Mouse (Mus musculus) liver, adult (tissue): ENCODE measurements around the gene Lhfpl4.

Source experiments
- GATA4 ChIP-seq: IDR thresholded peaks from 2 replicates; pipeline ENCODE4 v1.6.1; 2014; ENCODE audit warnings: mild to moderate bottlenecking, low read length; ENCODE audit not compliant: insufficient replicate concordance

Lhfpl4 gene

DNA sequence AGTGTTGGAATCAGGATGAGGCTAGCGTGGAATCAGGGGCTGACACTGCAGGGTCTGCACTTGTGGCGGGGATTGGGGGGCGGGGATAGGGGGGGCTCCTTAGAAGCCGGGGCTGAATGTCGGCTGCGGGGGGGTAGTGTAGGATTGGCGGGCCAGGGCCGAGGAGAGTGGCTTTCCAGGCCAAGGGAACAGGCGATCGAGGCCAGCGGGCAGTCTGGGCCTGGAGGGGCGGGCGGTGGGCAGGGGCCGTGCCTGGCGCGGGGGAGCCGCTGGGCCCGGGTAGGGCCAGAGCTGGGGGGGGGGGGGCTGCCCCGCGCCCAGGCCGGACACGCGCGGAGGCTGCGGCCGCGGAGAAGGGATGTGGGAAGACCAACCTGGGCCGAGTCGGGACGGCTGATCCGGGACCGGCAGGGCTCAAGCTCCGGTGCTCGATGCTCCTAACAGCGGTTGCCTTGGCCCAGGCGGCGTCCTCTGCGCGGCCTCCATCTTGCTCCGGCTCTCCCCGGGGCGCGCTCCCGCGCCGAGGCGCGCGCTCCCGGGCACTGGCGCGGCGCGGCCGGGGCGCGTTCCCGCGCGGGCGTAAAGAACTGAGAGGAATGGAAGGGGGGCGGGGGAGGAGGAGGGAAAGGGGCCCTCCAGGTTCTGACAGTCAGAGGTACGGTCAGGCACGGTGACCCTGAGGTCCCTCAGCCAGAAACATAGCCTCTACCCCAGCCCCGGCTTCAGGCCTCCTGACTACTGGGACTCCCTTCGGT is at the start of gene Lhfpl4:
Gene Lhfpl4 (minus strand): TSS at position 544 of the 755 bp plus-strand sequence.
- no peak for TF ChIP-seq GATA4

- TF ChIP-seq GATA4 = no peak
These were observed 47.6 kb upstream of the Lhfpl4 start for GRCm38 (mm10) chr6:113242753-113243152.

- no peak for TF ChIP-seq GATA4
These were observed 43.3 kb upstream of the Lhfpl4 start for GRCm38 (mm10) chr6:113238442-113238841.

GRCm38 (mm10) chr6:113237542-113238270 is 42.5 kb upstream of the Lhfpl4 start, which contains the start of gene Mtmr14:
Mtmr14 (plus strand) TSS chr6:113237843.
- TF ChIP-seq GATA4 = peak; percentile 73; the same call in 1 of the 2 replicates

GRCm38 (mm10) chr6:113235141-113235540 is 40.0 kb upstream of the Lhfpl4 start:
- no peak for TF ChIP-seq GATA4

DNA sequence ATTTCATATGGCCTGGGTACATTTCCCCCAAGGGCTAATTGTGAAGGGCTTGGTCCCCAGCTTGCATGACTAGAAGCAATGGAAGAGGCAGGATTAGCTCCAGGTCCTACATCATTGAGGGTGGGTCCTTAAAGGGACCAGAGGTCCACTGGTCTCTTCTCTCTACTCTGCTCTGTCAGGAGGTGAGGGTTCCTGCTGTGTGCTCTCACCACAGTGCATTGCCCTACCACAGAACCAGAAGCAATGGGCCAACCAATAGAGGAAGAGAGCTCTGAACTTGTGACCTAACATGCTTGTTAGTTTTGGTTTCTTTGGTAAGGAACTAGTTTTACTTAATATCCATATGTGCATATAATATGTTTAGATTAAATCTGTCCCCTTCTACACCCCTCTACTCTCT is 31.5 kb upstream of the Lhfpl4 start:
- TF ChIP-seq GATA4 = no peak

DNA sequence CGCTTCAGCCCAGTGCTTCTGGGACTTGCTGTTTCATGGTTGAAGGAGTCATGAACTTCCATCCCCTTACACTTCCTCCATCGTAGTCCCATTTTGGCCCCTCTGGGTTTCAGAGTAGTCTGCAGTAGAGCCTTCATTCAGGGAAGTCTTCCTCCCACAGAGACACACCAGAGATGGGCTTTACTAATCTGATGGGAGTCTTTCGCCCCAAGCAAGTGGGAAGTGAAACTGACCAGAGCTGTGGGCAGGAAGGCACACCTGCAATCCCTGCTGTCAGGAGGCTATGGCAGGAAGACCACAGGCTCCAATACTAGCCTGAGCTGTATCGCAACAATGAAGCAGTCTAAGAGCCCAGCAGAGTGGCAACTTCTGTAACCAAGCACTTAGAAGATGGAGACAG is 30.6 kb upstream of the Lhfpl4 start:
- TF ChIP-seq GATA4 = no peak

DNA sequence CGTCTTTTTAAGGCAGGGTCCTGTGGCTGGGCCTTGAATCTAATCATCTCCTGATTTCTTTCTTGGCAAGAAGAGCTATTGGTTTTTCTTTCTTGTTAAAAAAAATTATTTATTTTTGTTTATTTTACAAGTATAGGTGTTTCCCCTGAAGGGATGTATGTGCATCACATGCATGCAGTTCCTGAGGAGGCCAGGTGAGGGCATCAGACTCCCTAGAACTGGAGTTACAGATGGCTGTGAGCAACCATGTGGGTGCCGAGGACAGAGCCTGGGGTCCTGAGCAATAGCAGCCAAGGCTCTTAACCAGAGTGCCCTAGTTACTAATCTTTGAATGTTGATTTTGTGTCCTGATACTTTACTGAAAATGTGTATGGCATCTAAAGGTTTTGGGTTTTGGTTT is 21.1 kb upstream of the Lhfpl4 start:
- no peak for TF ChIP-seq GATA4

- no peak for TF ChIP-seq GATA4
These were observed 410 bp upstream of the Lhfpl4 start for GRCm38 (mm10) chr6:113195596-113195992.

- TF ChIP-seq GATA4 = no peak
These were observed 705 bp downstream of the Lhfpl4 start for GRCm38 (mm10) chr6:113194517-113194840.

DNA sequence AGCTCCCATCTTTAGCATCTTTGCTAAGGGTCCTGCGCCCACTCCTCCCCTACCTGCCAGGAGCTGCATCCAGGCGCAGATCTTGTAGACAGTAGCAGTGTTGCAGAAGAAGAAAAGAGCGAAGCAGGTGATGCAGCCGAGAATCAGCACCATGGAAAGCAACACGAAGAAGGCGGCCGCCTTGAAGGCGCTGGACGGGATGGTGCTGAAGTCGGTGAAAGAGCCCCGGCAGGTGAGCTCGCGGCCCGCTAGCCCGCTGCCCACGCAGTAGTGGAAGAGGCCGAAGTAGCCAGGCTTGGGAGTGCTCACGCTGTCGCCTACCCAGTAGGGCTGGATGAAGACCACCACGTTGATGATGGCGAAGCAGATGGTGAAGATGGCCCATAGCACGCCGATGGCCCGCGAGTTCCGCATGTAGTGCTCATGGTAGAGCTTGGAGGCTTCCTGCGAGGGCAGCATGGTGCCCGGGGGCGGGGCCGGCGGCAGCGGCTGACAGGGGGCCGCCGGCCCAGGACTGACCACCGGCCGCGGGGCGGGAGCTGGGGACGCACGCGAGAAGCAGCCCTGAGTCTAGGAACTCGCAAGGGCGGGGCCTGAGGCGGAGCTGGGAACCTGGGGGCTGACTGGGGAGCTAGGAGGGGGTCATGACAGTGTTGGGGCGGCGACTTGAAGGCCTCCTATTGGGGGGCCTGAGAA is 1.3 kb downstream of the Lhfpl4 start:
- TF ChIP-seq GATA4 = no peak

- TF ChIP-seq GATA4 = no peak
These were observed 10.2 kb downstream of the Lhfpl4 start for GRCm38 (mm10) chr6:113184866-113185525.

GRCm38 (mm10) chr6:113184163-113184562 is 11.0 kb downstream of the Lhfpl4 start:
- TF ChIP-seq GATA4 = no peak

DNA sequence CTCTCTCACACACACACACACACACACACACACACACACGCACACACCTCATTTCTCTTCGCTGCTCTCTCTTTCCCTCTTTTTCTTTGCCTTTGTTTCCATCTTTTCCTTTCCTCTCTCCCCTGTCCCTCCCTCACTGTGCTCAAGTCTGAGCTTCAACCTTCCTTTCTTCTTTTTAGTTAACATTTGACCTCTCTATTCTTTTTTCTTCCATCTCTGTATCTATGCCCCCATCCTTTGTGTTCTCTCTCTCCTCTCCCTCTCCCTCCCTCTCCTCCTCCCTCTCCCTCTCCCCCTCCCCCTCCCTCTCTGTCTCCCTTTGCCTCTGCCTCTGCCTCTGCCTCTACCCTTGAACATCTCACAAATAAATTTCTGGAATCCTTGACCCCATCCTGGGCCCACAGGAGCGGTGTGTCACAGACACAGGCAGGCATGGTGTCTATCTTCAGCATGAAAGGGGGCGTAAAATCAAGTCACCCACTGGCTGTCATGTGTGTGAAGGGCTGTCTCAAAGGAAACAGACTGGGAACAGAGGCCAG is 15.9 kb downstream of the Lhfpl4 start:
- no peak for TF ChIP-seq GATA4
